Mouse (Mus musculus) frontal cortex, postnatal 14 days (tissue): ENCODE data around the gene Bms1.

Source experiments
- DNase-seq, 2 experiments: peaks; one replicate each; pipeline ENCODE4 v3.0.0; 2022; ENCODE audit warnings: low spot score in 2 of 2

Bms1 gene

DNA sequence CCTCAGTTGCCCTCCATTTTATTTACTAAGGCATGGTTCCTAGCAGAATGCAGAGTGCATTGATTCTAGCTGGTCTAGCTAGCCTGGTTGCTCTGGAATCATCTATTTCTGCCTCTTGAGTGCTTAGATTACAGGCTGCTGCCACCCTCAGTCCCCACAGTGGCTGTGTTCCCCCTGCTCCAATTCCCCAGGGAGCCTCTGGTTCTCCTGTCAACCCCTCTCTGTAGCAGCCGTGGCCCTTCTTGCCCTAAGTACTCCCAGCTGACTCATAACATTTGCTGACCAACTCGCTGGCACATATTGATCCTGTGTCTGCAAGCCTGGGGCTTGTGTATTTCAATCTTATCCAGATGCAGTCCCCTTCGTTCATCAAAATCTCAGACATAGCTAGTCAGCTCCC, 53.1 kb downstream of the Bms1 start:
- no peak for DNase-seq

DNA sequence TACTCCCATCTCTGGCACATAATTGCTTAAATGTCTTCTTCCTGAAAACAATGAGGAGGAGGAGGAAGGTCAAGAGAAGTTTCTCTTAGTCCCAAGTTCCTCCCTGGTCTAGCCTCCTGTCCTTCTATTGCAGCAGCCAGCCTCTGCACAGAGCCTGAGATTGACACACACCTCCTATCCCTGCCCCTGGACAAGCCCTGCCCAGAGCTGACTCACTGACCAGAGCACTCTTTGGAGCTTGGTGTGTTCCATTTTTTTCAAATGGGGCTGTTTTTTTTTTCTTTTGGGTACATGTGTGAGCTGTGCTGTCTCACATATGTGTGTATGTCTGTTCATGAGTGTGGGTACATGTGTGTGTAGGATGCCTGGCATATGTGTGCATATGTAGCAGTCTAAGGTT, 53.5 kb downstream of the Bms1 start:
- DNase-seq, result no peak

DNA sequence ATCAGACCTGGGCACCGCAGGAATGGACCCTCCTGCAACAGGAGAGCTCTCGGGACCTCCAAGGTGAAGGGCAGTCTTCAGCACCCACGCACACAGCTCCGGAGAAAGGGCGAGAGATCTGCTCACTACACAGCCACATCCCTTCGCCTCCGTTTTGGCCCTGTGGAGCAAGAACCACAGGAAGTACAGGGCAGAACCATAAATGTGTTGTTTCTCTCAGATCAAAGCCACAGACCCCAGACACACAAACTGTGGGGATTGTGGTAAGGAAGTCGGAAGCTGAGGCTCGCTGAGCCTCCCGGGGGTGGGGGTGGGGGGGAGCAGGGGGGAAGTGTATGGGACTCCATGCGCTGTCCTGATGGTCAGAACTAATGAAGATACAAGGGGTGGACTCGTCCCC, 68.9 kb downstream of the Bms1 start:
- no peak for DNase-seq

DNA sequence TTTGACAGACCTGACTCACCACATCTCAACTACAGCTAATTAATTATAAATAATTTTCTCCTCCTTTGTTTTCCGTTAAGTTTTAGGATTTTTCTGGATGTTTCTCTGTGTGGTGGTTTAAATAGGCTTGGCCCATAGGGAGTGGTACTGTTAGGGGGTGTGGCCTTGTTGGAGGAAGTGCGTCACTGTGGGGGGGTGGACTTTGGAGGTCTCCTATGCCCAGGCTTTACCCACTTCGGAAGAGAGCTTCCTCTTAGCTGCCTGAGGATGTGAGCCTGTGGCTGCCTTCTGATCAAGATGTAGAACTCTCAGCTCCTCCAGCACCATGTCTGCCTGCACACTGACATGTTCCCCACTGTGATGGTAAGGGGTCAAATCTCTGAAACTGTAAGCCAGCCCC, 71.1 kb downstream of the Bms1 start:
- no peak for DNase-seq

DNA sequence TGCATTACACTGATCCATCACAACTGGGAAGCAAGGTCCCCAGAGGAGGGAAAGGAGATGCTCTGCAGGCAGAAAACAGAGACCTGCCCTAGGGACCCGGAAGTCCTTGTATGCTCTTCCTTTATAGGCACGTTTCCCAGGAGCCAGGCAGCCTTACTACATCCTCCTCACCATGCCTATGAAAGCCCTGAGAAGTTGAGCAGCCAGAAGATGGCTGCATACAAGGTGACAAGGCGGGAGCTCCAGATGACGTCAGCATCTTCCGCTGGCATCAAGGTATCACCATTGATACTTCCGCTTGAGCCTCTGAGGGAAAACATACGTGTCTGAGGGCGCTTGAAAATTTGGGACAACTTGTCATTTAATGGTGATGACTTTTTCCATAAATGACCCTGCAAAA, 72.0 kb downstream of the Bms1 start:
- DNase-seq, result no peak

DNA sequence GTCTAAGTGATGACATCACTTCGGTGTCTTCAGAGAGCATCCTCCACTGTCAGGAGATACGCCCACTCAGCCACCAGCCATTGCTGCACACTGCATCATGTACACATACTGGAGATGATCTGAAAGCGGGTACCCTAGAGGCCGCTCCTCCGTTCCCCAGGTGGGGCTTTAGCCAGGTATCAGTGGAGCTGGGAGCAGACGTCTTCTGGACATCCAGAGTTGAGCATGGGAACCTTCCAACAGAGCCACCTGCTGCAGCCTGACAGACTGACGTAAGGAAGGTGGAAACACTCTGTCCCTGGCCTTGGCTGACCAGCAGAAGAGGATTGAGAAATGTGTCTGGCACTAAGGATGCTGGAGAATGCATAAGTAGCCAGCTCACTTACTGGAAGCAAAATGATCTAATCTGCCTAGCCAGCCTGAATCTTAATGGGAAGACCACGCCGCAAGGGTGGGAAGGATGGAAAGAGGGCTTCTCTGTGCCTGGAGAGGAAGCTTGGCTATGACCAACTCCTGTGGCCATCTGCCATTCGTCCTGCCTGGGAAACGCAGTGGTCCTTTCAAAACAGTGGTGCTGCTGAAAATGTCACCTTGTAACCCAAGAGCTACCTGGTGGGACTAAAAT, 77.3 kb downstream of the Bms1 start:
- no peak for DNase-seq

DNA sequence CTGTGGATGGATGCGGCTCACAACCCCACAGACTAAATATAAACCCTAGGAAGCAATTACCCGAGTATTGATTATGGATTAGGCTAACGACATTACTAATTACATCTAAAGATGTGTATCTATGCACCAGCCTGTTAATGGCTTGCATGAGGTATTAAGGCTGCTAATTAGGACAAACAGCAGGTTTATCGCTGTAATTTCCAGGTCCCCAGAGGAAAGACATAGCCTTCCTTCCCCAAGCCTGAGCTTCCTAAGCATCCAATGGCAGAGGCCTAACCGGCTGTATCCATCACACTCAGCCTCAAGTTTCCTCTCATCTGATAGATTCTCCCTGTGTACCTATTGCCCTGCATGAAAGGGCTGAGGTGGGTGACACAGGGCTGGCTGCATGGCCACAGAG, 81.6 kb downstream of the Bms1 start:
- no peak for DNase-seq

DNA sequence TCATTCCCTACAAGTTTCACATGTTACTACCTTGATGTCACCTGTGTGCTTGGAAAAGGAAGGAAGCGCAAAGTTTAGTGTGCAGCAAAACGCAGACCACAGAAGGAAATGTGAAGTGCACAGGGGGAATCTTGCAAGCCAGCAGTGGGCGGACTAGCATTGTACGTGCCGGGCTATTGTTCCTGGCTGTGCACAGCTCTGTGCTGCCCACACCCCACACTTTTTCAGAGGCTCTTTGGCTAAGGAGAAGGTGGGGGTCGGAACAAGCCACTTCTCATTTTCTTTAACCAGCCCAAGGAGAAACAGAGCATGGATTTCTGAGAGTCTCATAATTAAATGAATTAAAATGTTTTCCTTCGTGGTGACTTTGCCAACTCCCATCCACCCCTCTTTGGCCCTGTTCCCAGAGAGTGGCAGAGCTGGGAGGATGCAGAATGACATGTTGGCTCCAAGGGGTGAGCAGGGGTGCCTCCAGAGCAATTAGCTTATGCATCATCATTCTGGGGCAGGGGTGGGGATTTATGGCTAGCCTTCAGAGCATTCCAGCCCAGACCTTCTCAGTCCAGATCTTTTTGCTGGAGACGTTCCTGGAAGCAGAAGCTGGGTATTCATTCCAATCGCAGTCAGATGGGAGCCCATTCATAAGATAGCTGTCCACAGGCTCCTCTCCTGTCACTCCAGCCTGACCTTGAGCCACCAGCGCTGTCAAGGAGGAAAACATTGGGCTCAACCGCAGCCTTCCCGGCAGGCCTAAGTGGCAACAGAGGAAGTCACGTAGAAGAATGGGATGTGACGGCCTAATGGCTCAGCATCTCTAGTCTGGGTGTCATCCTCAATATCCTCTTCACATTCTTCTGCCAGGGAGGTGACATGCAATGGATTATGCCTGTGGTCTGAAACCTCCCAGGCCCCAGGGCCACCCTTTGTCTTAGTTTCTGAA, 82.5 kb downstream of the Bms1 start:
- DNase-seq, result no peak

DNA sequence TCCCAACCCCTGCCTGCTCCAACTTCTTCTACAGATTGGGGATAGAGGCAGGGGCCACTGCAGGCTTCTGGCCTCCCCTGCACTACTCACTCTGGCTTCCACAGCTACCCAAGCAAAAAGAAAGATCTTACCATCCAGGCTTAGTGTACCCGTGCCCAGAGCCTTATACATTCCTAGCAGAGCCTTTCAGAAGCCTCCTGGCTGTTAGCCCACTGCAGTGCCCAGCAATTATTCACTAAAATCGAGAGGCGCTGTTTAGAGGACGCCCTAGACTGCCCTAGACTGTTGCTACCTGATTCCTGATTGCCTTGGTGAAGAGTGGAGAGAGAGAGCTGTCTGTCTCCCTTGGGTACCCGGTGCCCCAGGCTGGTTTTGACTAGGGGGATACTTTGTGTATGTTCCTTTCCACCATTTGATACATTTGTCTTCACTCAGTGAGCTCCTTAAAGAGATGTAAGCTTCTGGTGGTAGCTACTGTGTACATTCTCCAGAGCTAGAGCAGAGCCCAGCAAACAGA, 83.3 kb downstream of the Bms1 start:
- no peak for DNase-seq

DNA sequence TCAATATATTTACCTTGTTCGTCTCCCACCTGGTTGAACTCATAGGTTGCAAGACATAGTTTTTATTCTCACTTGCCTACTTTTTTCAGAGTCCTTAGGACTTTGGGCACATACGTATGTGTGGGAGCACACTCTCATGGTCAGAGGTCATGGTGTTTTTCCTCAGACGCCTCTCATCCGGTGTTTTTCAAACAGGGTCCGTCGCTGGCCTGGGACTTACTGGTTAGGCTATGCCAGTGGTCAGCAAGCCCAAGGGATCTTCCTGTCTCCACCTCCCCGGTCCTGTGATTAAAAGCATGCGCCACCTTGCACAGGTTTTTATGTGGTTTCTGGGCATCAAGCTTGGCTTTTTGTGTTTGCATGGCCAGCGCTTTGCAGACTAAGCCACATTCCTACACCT, 85.4 kb downstream of the Bms1 start:
- no peak for DNase-seq
